10 mouse cellular contexts compared by ENCODE assay signal in genomic region chr2:84556888-84557514, GRCm38 (mm10).
DNase-seq lines count a peak whose midpoint lies in the region; ATAC-seq and TF ChIP-seq lines count a peak whose summit lies in the region.
"Had no signal": no experiment of that assay in that cellular context is flagged by ENCODE, and none has a peak within 500 bp of the region (broad histone marks: within the 10 kb centered on the region; RNA-seq: fewer than 3 reads in every experiment).

No protein-coding gene starts in this region.

- peak; percentile 46 for TF ChIP-seq CTCF in gastrocnemius, adult 2 months (IDR thresholded peaks at IDR 0.05)
- peak; percentile 63 for TF ChIP-seq CTCF in midbrain, postnatal 0 days (IDR thresholded peaks at IDR 0.05)

- intact Hi-C loops in gastrocnemius, adult 2 months (cut with DNase I), result no loop called here
- intact Hi-C loops in gastrocnemius, postnatal 36 days (cut with DNase I), result no loop called here

- peak overlapping the region; percentile 19; the same call in 1 of the 2 replicates for H3K4me2 ChIP-seq in midbrain, postnatal 0 days (ENCODE audit: low read depth, low read length, poor library complexity, severe bottlenecking)
- H3K4me2 ChIP-seq: liver, embryonic 15.5 days had no signal

- DNase-seq in gastrocnemius, adult 2 months, result no peak
- DNase-seq in gastrocnemius, postnatal 36 days, result no peak
- DNase-seq in Muller cell, postnatal 12 days (ENCODE audit: inconsistent ontology term), result peak; percentile 43
- peak; percentile 24 for DNase-seq in heart, adult 8-10 months (ENCODE audit: low spot score)
- DNase-seq in left cerebral cortex, adult 18-20 months (ENCODE audit: low spot score in 2 of 2), result peak; percentile 34 to 74
- DNase-seq in midbrain, postnatal 0 days (ENCODE audit: low spot score), result peak; percentile 23
- no peak for DNase-seq in B cell, adult 2 months
- DNase-seq in gastrocnemius, postnatal 4 days (ENCODE audit: low spot score in 2 of 2), result no peak

- no peak for ATAC-seq in midbrain, postnatal 0 days (ENCODE audit: low FRiP score)

- H3K9ac ChIP-seq in midbrain, postnatal 0 days (replicated peaks; ENCODE audit: low read length, poor library complexity, severe bottlenecking), result no peak overlapping the region
- H3K9ac ChIP-seq: liver, embryonic 15.5 days had no signal

- H3K27me3 ChIP-seq in midbrain, postnatal 0 days (ENCODE audit: insufficient read depth, low read length), result no peaks in the 10 kb centered on the region
- H3K27me3 ChIP-seq: liver, embryonic 15.5 days had no signal

- no peaks in the 10 kb centered on the region for H3K9me3 ChIP-seq in midbrain, postnatal 0 days (ENCODE audit: low read length)
- H3K9me3 ChIP-seq: G1E; liver, embryonic 15.5 days had no signal

- H3K4me3 ChIP-seq in gastrocnemius, adult 2 months, result peak overlapping the region; percentile 61
- H3K4me3 ChIP-seq in midbrain, postnatal 0 days (ENCODE audit: low read depth, low read length), result no peak overlapping the region
- H3K4me3 ChIP-seq: liver, embryonic 15.5 days had no signal

- H3K27ac ChIP-seq in gastrocnemius, adult 2 months, result no peak overlapping the region
- H3K27ac ChIP-seq in midbrain, postnatal 0 days (ENCODE audit: low read depth, low read length), result no peak overlapping the region
- H3K27ac ChIP-seq: liver, embryonic 15.5 days had no signal

- no peaks in the 10 kb centered on the region for H3K36me3 ChIP-seq in midbrain, postnatal 0 days (ENCODE audit: insufficient read depth, low read length)
- H3K36me3 ChIP-seq: G1E; liver, embryonic 15.5 days had no signal

- WGBS in midbrain, postnatal 0 days, result 51% methylated on average over 10 of the region's 10 CpGs

- H3K4me1 ChIP-seq in midbrain, postnatal 0 days (ENCODE audit: insufficient read depth, low read length), result no peaks in the 10 kb centered on the region
- H3K4me1 ChIP-seq: liver, embryonic 15.5 days had no signal

Comparison
In these comparisons a context has a peak if more than half of its experiments do, and no peak if none do; other contexts are left out.
1. DNase-seq: peak in Muller cell, postnatal 12 days (single experiment), heart, adult 8-10 months (single experiment), left cerebral cortex, adult 18-20 months (2 of 2) and midbrain, postnatal 0 days (single experiment); none in gastrocnemius, adult 2 months (single experiment), gastrocnemius, postnatal 36 days (0 of 2), B cell, adult 2 months (0 of 2) and gastrocnemius, postnatal 4 days (0 of 2).